Mouse (Mus musculus) urinary bladder, adult 18-20 months (tissue): ENCODE results near the gene Mfsd5.
A peak's percentile ranks its signal among the peaks of the same experiment; 100 is the strongest.

ENCODE experiments used
- DNase-seq, 2 experiments: peaks; one replicate each; pipeline ENCODE4 v3.0.0; 2022; ENCODE audit warnings: low spot score in 2 of 2, mixed read lengths in 2 of 2

Mfsd5 gene

DNA sequence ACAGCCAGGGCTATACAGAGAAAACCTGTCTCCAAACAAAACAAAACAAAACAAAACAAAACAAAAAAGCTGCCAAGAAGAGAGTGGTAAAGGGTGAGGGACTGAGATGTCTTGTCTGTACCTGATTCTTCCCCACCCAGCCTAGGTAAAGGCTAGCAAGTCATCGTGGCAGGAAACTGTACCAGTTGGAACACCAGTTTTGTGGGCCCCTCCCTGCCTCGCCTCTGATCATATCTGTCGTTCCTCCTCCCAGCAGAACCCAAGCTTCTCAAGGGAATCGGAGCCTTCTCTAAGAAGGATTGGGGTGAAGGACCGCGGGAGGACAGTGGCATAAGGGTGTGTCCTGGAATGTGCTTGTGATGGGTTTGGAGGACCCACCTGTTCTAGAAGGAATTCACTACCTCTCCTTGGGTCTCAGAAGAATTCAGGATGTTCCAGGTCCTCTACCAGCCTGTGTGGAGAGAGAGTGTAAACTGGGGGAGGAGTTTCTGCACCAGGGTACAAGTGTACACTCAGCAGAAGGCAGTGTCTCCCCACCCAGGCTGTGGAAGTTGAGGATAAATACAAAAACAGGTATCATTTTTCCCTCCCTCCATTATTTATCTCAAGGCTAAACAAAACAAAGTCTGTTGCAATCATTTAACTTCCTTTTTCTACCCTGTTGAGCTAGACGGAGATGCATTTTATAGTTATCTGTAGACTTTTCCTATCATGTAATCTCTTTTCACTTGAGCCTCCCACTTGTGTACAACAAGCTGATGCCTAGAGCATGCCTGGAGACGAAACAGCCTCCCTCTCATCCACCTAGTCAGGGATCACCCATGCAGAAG, 3.4 kb downstream of the Mfsd5 start:
- peak in 1 of 2 experiments; percentile 64 for DNase-seq

DNA sequence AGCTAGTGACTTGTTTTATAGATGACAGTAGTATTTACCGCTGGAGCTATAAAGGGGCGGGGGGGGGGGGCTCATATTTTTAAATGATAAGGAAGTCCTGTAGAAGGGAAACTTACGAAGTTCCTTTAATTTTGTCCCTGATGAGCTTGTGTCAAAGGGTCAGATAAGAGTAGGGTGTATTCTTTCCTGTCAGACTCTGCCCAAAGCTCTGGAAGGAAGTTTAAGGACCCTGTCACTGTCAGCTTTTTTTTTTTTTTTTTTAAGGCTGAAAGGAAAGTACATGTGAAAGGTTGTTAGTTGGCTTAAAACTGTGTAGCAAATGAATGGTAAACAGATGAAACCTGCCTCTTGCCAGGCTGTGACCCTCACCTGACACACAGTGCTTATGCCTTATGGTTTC, 4.4 kb downstream of the Mfsd5 start:
- DNase-seq: no peak

DNA sequence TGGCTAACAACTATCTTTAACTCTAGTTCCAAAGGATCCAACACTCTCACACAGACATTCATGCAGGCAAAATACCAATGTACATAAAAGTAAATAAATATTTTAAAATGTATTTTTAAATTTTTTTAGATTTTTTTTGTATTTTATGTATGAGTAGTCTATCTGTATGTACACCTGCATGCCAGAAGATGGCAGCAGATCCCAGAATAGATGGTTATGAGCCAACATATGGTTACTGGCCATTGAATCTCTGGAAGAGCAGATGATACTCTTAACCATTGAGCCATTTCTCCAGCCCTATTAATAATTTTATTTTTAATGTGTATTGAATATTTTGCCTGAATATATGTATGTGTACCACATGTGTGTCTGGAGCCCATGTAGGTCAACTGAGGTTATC, 8.1 kb downstream of the Mfsd5 start:
- DNase-seq: no peak

DNA sequence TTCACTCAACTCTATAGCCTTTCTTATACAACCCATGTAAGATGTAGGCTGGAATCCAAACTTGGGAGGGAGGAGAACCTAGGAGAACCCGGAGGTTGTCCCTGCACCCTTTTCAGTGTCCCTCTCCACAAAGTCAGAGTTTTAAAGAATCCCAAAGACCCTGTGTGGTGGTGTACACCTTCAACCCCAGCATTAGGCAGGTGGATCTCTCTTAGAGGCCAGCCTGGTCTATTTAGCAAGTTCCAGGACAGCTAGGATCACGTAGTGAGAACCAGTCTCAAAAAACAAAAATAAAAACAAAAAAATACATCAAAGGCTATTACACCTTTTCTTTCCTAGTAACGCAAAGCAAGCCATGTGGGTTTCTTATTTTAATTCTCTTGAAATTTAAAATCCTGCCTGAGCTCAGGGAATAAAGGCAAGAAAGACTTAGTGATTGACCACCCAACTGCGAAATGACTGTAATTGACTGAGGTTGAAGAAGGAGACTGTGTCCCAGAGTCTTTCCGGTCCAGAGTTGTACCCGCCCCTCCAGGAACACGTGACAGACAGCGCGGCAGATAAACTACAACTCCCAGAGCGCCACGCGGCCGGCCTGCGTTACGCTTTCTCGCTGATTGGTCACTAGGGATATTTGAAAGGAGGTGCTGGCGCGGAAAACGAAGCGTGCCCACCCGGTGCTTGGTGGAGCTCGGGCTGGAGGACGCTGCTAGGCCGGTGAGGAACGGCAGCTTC, 16.5 kb downstream of the Mfsd5 start, which contains the start of gene Espl1:
Gene Espl1, plus strand, starts transcription at position 634 of the 735 bp plus-strand sequence.
- DNase-seq: peak; percentile 89 to 92

- no peak for DNase-seq
These were observed 17.2 kb downstream of the Mfsd5 start for GRCm38 (mm10) chr15:102296368-102297006.

DNA sequence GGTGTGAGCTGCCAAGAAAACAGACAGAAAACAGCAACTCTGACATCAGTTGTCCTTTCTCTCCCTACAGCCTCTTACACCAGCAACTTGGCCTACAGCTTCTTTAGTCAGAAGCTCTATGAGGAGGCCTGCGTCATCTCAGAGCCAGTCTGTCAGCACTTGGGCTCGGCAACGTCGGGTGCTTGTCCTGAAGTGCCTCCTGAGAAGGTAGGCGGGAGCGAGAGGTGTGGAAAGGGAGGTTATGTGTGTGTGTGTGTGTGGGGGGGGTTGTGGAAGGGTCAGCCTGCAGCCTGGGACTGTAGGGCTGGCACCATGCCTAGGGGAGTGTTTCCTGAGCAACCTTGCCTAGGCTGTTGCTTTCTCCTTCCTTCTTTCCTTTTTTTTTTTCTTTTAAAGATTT, 23.3 kb downstream of the Mfsd5 start:
- DNase-seq: no peak

DNA sequence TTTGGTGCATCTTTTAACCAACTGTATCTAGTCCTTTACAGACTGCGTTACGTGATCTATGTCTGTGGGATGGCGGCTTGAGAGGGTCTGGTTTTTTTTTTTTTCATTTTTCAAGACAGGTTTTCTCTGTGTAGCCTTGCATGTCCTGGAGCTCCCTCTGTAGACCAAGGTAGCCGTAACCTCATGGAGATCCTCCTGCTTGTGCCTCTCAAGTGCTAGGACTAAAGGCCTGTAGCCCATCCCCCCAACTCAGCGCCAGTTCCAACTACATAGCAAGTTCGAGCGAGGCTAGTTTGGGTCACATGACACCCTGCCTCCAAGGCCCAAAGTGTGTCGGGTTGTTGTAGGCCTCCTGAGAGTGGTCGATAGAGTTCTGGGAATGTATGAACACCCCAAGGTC, 29.5 kb downstream of the Mfsd5 start:
- no peak for DNase-seq

DNA sequence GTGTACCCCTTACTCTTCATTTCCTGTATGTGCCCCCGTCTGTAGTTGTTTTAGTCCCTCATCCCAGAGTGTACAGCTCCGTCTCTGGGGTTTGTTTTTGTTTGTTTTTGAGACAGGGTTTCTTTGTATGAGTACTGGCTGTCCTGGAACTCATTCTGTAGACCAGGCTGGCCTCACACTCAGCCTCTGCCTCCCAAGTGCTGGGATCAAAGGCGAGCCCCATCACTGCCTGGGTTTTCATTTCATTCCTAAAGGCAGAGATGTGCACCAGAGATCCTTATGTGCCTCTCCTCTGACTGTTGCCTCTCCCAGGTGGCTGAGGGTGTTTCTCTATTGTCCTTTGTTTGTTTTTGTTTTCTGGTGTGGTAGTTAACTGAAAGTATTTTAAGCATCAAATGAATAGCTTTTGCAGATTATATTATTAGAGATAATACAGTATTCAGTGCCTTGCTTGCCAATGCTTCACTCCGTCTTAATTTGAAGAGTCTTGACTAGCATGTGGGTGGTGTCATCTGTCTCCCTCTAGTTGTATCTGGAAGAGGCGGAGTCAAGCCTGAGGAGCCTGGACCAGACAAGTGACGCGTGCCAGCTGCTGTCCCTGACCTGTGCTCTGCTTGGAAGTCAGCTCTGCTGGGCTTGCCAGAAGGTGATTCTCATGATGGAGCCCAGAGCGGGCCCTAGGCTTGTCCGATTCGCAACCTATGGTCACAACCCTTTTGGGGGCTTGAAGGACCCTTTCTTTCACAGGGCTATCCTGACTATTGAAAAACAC, 31.0 kb downstream of the Mfsd5 start:
- DNase-seq: peak in 1 of 2 experiments; percentile 27

- no peak for DNase-seq
These were observed 32.2 kb downstream of the Mfsd5 start for GRCm38 (mm10) chr15:102311489-102311888.

- no peak for DNase-seq
These were observed 36.0 kb downstream of the Mfsd5 start for GRCm38 (mm10) chr15:102315292-102315691.

- peak; percentile 36 to 37 for DNase-seq
These were observed 37.0 kb downstream of the Mfsd5 start for GRCm38 (mm10) chr15:102316263-102316662.

GRCm38 (mm10) chr15:102324654-102325473, 45.6 kb downstream of the Mfsd5 start:
- peak in 1 of 2 experiments; percentile 7 for DNase-seq

- DNase-seq: peak; percentile 69 to 76
These were observed 46.8 kb downstream of the Mfsd5 start, which contains the start of gene Pfdn5 for GRCm38 (mm10) chr15:102326022-102326576. TSS of gene Pfdn5 (plus strand) at chr15:102326116.

DNA sequence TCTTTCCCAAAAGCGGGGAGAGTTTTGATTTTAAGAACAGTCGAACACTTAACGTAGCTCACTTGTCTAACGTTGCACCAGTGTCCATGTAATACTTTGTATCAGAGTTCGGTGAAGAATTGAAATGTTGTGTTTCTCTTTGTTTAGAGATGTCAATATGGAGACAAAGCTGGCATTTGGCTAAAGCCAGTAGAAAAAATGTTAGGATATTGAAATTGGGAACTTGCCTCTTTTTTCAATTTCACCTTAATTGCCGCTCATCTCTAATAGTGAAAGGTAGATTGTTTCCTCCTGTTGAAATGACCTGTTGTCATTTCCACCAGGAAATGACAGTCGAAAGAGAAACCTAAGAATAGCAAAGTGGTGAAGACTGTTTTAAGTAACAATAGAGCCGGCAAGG, 47.6 kb downstream of the Mfsd5 start:
- no peak for DNase-seq
